Mouse (Mus musculus) mouse embryonic stem cell (cell line): Measurements from ENCODE around the gene Cdk10.
"Not testable (repeated sequence)": the region's sequence is repeated elsewhere in the genome, so short reads cannot be mapped to it uniquely, and the experiment has no call there.

ENCODE experiments used
- in situ Hi-C, 2 experiments: fragments of 300-500 bp; cut with MboI; formaldehyde crosslinking; loops; 1 replicate in 1 of 2; 3 replicates in 1 of 2; pipeline ENCODE4 v1.14.3; 2019 to 2020; ENCODE audit warnings: low sequenced_read_pairs in 2 of 2, low pct_unique_long_range_greater_than_20kb in 1 of 2, mixed read lengths in 1 of 2; ENCODE audit not compliant: unreplicated experiment in 1 of 2

Gene Cdk10

DNA sequence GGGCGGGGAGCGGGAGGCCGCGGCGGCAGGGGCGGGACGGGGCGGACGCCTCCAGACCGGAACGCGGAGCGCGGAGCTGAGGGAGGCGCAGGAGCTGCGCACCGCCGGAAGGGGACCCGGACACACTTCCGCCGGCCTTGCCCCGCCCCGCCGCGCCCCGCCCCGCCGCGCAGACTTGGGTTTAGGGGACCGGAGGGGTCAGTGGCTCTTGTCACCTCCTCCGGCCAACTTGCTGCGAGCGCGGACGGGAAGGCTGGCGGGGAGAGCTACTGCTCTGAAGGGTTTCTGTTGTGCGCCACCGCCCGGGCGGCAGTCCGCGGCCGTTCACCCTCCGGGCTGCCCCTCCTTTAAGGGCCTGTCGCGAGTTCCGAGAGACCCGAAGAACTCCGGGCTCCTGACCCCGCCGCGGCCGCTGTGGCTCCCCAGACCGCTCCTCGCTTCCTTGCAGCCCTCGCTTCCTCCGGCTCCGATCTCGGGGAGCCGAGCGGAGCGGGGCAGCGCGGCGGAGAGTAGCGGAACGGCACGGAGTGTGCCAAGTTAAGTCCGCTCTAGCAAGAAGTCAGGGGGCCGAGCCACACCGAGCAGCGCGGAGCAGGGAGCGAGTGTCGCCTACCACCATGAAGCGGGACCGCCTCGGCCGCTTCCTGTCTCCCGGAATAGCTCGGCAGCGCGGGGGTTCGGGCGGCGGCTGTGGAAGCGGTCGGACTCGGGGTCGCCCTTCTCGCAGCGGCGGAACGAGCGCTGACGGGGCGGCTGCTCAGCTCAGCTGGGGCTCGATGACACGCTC is 29.6 kb downstream of the Cdk10 start, which contains the start of the genes Zfp276 and Vps9d1:
Gene Zfp276, plus strand, starts transcription at position 97 of the 787 bp plus-strand sequence.
Gene Vps9d1, minus strand, starts transcription at position 250 of the 787 bp plus-strand sequence.
- in situ Hi-C loops, result no loop called here

DNA sequence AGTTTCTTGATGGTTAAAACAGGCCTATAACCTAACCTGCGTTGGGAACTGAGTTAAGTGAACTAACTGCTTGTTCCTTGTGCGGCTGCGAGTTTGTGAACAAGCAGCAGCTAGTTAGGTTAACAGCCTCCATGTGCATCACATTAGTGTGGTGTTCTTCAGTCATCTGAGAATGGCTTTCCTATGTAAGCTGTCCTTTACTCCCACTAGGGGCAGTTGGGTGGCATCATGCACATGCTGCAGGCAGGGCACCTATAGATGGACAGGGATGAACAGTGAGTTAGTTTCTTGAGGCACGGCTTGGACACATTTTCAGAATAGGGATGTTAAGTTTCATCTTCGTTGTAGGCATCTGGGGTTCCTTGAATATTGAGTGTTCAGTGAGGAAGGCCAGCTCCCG is 30.5 kb downstream of the Cdk10 start:
- in situ Hi-C loops, result no loop called here

DNA sequence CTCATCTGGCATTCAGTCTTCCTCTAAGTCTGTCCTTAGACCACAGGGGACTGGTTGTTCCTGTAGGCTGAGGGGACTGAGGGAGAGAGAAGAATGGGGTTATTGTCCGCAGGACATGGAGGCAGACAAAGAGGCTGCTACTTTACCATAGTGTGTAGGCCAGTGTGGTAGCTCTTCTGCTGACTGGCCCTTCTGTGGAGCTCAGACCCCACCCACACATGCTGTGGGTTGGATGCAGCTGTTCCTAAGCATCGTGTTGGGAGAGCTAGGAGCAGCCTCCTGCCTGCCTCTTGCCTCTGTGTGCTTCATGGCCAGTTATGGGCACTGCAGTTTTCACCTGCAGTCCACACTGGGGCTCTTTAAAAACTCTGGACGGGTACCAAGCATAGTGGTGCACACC is 32.5 kb downstream of the Cdk10 start:
- in situ Hi-C loops, result no loop called here

DNA sequence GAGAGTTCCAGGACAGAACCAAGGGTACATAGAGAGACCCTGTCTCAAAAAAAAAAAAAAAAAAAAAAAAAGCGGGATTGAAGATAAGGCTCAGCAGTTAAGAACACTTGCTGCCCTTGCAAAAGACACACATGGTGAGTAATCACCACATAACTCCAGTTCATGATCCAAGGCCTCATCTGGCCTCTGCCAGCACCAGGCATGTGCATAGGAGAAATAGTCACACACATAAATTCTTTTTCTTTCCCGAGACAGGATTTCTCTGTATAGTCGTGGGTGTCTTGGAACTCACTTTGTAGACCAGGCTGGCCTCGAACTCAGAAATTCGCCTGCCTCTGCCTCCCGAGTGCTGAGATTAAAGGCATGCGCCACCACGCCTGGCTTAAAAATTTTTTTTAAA is 33.0 kb downstream of the Cdk10 start:
- in situ Hi-C loops, result not testable (repeated sequence)

DNA sequence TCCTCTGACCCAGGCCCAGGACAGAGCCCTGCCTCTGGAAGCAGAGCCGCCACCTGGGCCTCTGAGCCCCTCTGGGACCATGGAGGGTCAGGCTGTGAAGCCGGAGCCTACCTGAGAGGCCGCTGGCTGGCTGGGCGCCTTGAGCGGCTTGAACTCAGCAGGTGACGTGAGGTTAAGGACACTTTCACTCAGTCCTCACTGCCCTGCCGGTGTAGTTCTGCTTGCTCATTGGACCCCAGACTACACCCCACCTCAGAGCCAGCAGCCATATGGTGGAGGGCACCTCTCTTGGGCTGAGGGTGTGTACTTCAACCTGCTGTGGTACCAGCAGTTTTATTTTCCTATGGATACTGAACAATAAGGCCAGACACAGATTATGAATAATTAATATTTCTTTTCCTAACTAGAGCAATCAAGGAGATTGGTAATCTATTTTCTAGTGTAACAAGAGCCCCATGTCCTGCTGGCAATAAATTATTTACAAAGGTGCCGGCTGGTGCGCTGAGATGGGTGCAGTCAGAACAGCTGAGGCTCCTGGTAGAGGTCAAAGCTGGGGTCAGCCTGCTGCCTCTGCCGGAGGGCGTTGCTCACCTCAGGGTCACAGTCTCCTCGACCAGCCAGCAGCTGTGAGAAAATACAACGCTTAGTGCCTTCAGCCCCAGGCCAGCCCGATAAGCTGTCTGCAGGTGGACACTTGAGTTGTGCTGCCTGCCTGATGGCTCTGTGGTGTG is 43.4 kb downstream of the Cdk10 start:
- in situ Hi-C loops, result no loop called here

DNA sequence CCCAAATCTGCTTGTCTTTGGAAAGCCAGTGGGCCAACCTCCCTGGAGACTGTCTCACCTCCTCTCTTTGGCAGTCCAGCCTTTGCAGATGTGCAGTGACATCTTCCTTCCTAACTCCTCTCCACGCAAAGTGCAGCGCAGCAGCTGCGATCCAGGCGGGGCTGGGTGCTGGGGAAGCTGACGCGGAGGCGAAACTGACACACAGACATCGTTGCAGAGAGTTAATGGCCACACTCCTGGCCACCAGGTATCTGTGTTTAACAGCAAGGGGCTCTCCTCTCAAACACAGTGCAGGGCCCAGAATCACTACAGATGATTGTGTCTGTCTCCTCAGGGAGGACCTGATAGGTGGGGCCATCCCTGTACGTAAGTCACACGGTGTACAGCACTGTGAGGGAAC is 46.5 kb downstream of the Cdk10 start:
- in situ Hi-C loops, result no loop called here

DNA sequence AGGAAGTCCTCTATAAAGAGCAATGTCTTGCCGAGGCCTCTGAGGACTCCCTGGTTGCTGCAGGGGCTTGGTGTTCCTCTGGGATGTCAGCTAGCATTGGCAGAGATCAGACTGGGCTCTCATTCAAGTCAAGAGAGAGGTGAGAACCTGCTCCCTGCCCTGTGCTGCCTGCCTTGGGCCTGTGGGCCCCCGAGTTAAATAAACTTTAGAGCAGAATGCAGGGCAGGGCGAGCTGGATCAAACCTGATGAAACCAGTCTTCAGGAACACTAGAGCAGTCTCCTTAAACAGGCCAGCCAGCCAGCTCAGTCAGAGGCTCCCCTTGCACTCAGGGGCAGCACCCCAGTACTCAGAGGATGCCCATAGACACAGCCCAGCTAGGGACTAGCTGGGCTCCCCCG is 47.3 kb downstream of the Cdk10 start:
- in situ Hi-C loops, result no loop called here

DNA sequence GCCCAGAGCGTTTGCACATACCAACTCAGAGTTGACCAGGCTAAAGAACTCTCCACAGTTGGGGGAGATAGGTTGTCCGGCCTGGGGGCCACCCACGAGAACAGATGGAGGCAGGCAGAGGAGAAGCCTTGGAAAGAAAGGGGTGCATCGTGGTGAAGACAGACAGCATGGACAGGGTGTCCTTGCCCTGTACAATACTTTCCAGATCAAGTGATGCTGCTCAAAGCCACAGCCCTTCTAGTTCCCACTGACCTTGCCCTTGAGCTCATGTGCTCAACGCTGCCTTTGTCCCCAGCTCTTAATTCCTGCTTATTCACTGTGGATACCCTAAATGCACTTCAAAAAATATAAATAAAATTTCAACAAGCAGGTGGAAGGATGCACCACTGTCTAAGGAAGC is 49.8 kb downstream of the Cdk10 start:
- in situ Hi-C loops, result no loop called here

DNA sequence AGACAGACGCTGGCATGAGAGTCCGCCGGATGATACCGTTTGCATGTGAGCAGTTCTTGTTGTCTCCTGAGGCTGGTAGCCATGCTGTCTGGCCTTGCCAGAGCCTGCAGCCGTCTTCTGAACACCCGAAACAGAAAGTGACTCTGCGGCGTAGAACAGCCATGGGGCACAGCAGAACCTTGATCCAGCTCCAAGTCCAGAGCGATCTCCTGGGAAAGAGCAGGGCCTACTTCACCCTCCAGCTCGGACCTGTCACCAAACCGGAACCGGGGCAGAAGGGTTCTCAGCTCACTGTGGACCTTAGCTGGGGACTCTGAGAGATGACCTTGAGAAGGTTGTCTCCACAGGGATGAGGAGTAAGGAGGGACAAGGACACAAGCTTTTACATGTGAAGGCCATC is 50.5 kb downstream of the Cdk10 start:
- in situ Hi-C loops, result no loop called here

DNA sequence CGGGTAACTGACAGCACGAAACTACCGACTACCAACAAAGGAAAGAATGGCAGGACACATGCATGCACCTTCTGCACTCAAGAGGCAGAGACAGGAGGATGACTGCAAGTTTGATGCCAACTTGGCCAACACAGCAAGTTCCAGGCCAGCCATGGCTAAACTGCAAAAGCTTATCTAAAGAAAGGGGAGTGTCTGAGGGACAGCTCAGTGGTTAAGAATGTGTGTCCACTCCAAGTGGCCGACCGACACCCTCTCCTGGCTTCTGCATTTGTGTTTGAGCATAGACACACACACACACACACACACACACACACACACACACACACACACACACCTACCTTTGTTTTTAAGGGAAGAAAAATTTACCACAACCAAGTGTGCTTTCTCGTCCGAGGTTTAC is 53.8 kb downstream of the Cdk10 start:
- in situ Hi-C loops, result no loop called here

DNA sequence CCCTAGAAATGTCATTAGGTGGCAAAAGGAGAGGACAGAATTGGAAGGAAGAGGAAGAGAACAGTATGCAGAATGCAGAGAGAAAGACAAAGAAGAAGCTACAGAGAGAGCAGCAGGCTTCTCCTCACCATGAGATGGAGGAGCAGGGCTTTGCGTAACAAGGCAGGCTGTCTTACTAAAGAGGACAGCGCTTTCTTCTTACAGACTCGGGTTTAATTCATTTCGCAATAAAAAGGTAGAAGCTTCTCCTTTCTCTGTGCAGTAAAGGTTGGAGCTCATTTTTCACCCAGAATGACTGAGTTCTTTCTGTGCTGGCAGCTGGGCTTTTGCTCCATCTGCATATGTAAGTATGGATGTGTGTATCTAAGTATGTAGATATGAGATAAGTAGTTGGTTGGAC is 55.2 kb downstream of the Cdk10 start:
- in situ Hi-C loops, result no loop called here

DNA sequence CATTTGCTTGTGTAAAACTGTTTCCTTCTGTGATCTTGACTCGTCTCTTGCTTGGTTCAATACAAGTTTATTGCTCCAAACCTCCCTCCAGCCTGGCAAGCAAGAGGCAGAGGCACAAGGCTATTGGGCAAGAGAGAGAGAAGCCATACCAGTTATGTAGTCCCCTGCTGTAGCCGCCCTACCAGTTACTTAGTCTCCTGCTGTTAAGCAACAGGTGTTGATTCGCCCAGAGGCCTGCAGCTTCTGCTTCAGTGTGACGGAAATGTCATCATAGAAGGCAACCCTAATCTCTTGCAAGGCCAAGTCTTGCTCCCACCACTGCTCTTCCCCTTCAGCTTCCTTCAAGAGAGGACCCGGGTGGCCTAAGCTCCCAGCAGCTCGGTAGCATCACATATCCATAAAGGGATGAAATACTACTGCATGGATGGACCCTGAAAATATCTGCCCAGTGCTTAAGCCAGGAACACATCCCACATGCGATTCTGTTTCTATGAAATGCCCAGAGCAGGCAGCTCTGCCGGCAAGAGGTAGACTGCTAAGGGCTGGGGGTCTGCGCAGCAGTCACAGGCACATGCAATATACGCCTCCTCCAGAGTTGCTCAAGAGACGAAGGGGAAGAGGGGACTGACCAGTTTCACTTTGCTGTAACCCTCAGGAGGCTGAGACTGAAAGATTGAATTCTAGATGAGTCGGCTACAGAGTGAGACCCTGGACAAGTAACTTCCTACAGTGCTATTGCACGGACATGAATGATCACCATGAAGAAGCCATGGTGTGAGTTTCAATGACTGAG is 55.9 kb downstream of the Cdk10 start:
- in situ Hi-C loops, result no loop called here
